Mouse (Mus musculus): Measurements from ENCODE around the gene Fam219b. TPM values are rescaled to one million over a fixed set of nuclear protein-coding genes. Genes with fewer than 3 reads are reported as not detected.
A peak's percentile ranks its signal among the peaks of the same experiment; 100 is the strongest.

The Fam219b gene
- total RNA-seq, 2 experiments from 2014 or later: 20.9 to 23.4 TPM

DNA sequence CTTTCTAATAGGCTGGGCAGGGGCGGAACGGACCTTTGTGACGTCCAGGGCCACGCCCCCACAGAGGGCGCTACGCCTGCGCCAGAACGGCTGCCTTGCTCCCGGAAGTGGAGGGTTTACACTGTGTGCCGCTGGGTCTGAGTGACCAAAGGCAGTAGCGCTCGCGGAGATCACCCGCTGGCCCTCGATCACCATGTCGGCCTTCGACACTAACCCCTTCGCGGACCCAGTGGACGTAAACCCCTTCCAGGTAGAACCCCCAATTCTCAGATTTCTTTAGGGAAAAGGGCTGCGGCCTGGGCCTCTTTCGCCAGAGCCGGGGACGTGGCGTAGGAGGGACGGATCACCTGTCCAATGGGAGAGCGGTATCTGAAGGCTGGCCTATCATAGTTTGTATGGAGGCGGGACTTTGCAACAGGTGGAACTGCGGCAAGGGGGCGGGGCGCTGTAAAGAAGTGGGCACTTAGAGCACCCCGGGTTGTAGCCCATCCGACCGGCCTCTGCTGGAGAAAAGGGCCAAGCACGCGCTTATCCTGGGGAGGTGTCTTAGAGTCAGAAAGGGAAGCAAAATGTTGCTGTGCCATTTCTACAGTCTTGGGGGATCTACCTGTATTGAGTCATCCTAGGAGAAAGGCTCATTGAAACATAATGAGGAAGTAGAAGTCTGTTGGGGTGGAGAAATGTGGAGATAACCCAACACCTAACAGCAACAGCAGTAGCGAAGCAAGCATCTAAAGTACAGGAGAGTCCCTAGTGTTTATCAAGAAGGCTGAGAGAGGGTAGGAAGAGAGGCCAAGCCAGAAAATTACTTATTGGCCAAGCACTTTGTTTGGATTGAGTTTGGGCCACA lies 23.8 kb downstream of the Fam219b start, which contains the start of gene Scamp2:
Gene Scamp2, plus strand, starts transcription at position 83 of the 850 bp plus-strand sequence.
- peak; percentile 94 to 97 for DNase-seq (ENCODE audit: low spot score in 2 of 2)

DNA sequence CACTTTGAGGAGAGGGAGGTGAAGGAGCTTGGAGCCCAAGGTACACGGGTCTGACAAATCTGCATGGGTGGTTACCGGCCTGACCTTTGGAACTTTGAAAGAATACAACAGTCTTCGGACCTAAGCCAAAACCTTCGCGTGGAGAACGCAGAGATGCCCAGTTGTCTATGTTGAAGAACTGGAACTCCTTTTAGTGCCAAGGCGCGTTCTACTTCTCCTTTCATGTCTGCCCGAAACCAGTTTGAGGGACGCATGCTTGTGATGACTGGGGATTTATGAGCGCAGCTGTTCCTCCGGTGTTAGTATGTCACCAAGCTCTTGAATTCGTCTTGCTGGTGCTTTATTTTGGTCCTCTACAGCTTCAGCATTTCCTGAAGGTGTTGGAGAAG lies 24.4 kb downstream of the Fam219b start:
- no peak for DNase-seq (ENCODE audit: low spot score in 2 of 2)

DNA sequence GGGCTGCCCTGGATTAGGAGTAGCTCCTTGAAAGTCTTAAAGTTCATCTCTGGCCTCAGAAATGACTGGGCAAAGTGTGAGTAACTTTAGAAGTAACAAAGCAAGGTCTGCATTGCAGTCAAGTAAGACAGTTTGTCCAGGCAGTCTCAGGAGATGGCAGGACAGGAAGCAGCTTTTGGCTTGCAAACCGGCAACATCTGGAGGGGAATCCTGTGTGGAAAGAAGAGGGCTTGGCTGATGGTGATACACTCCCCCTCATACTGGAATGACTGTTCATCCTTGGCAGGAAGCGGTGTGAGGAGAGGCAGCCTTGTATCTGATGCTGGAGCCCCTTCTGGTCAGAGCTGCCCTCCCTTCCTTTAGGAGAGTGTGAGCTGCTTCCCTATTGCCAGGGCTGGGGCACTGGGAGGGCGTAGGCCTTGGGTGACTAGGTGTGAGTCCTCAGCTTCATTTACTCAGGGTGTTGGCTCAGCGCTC lies 25.6 kb downstream of the Fam219b start:
- DNase-seq (ENCODE audit: low spot score in 2 of 2): no peak

DNA sequence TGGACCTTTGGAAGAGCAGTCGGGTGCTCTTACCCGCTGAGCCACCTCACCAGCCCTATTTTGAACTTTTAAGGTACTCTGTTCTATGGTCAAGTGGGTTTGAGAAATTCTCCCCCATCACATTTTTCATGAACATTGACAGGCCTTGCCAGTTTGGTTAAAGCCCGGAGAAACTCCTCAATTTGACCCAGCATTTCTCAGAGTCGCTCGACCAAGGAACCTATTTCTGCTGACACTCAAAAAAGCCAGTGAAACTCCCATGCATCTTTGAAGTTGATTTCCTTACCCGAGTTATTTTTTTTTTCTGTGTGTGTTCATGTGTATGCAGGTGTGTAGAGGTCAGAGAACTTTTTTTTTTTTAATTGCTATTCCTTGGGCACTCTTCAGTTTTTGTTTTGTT lies 27.3 kb downstream of the Fam219b start:
- no peak for DNase-seq (ENCODE audit: low spot score in 2 of 2)

- DNase-seq (ENCODE audit: low spot score in 2 of 2): peak; percentile 42 to 81
These were observed 28.5 kb downstream of the Fam219b start for GRCm38 (mm10) chr9:57565741-57566221.

- no peak for DNase-seq (ENCODE audit: low spot score in 2 of 2)
These were observed 29.5 kb downstream of the Fam219b start for GRCm38 (mm10) chr9:57566846-57567245.

DNA sequence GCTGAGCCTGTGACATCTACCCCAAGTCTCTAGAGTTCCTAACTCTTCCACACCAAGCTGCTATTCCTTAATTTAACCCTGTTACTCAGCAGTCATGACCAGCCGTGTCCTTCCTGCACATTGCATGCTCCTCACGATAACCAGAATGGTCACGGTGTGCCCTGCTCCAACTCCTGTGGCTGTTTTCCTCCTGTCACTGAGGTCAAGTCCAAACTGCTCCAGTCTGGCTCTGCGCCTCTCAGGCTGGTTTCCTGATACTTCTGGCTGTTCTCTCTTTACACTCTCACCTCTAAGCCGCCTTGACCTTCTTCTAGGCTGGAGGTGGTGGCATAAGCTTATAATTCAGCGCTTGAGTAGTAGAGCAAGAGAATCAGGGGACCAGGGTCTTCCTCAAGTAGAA lies 31.2 kb downstream of the Fam219b start:
- no peak for DNase-seq (ENCODE audit: low spot score in 2 of 2)

- no peak for DNase-seq (ENCODE audit: low spot score in 2 of 2)
These were observed 37.1 kb downstream of the Fam219b start for GRCm38 (mm10) chr9:57574397-57574796.

DNA sequence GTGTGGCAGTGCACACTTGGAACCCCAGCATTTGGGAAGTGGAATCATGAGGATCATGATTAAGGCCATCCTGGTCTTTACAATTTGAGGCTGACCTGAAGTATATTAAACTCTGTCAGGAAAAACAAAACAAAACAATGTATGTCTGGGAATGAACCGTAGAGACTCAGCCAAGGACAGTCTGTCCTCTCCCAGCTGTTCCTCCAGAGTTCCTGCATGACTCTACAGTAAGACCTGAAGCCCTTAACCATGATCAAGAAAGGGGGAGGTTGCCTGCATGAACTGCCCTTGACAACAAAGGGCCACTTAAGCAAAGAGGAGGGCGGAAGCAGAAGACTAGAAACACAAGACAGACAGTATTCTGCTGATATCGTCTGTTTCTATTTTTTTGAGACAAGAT lies 38.2 kb downstream of the Fam219b start:
- no peak for DNase-seq (ENCODE audit: low spot score in 2 of 2)

DNA sequence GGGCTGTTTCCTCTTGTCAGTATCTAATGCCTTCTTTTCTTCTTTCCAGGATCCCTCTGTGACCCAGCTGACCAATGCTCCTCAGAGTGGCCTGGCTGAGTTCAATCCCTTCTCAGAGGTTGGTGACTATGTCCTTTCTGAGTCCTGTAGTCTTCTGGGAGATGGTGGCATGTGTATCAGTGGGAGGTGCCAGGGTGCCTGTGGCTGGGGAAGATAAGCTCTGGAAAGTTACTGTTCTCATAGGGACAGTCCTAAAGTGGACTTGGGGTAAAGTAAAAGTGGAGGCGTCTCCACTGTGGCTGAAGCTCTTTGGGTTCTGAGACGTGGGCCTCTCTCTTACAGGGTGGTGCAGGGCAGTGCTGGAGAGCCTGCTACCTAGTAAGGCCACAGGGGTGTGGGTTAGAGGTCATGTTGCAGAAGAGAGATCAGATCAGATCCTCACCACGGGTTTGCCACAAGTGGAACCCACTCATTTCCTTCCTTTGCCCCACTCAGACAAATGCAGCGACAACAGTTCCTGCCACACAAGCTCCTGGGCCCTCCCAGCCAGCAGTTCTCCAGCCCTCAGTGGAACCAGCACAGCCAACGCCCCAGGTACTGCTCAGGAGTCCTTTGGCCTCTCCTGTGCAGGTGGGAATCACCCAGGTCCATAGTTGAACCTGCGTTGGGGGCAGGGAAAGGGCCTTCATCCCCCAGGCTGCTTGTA lies 40.0 kb downstream of the Fam219b start:
- no peak for DNase-seq (ENCODE audit: low spot score in 2 of 2)

DNA sequence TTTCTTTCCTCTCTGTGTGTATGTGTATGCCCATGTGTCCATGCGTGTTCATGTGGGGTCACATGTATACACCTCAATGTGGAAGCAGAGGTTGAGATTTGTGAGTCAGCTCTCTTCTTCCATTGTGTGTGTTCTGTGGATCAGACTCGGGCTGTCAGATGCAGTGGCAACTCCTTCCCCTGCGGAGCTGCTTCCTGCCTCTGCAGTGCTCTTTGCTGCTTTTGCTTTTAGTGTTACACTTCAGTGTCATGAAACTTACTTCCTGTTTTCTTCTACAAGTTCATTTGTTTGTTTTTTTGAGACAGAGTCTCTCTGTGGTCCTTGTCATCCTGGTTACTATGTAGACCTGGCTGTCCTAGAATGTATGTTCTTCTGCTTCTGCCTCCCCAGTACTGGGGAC lies 47.7 kb downstream of the Fam219b start:
- no peak for DNase-seq (ENCODE audit: low spot score in 2 of 2)

DNA sequence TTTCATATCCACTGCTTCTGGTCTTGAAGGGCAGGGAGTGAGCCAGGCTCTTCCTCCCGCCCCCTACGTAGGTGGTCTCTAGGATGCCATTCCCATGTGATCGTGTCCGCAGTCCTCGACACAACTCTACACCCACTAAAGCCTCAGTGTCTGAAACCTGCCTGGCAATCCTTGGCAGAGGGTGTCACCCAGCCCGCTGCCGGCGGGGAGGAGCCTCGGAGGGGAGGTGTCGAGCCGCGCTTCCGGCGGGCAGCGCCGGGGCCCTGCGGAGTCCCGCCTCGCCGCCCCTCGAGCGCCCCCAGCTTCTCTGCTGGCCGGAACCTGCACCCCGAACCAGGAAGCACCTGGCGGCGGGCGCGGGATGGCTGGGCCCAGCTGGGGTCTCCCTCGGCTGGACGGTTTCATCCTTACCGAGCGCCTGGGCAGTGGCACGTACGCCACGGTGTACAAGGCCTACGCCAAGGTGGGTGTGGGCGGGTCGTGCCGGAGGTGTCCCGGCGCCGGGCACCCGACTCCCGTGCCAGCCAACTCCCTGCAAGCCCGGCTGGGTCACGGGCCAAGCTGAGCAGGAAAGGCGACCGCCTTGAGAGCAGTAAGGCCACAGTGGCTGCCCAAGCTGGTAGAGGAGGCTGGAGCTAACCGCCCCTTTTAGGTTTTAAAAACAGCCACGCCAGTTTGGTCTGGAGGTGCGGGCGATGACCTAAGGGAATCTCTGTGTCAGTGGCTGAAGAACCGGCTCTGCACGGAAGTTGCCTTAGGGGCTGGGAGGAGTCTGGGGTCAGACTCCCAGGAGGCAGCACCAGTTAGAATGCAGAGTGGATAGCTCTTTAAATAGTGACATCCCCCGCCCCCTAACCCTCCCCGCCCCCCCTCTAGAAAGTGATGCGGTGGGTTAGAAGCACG lies 52.1 kb downstream of the Fam219b start, which contains the start of gene Ulk3:
Gene Ulk3, plus strand, starts transcription at position 229 of the 903 bp plus-strand sequence.
- peak; percentile 64 to 68 for DNase-seq (ENCODE audit: low spot score in 2 of 2)

GRCm38 (mm10) chr9:57590726-57591125 lies 53.4 kb downstream of the Fam219b start:
- peak in 1 of 2 experiments; percentile 37 for DNase-seq (ENCODE audit: low spot score in 2 of 2)

Other genes starting within 250 kb of the Fam219b start
- 10 to 100 TPM; 14.3 to 15.6 TPM for gene Ppcdc, start 97.4 kb upstream of the Fam219b start, total RNA-seq (2021)
- 100 to 1,000 TPM; 439 to 441 TPM for gene Scamp5, start 69.5 kb upstream of the Fam219b start, total RNA-seq (2021)
- gene Rpp25, start 33.5 kb upstream of the Fam219b start, total RNA-seq (2021): 10 to 100 TPM in 1 of 2 experiments, 1 to 10 TPM in 1; 8.0 to 12.2 TPM
- 100 to 1,000 TPM; 465 to 477 TPM for gene Cox5a, start 16.3 kb upstream of the Fam219b start, total RNA-seq (2021)
- 10 to 100 TPM; 71.3 to 78.8 TPM for gene Mpi, start 15.2 kb downstream of the Fam219b start, total RNA-seq (2021)
- gene Scamp2, start 23.4 kb downstream of the Fam219b start, total RNA-seq (2021): 10 to 100 TPM; 26.6 to 28.0 TPM
- gene Ulk3, start 51.9 kb downstream of the Fam219b start, total RNA-seq (2021): 10 to 100 TPM; 24.1 to 24.5 TPM
- 1 to 10 TPM; 2.4 to 3.2 TPM for gene Cplx3, start 68.8 kb downstream of the Fam219b start, total RNA-seq (2021)
- not detected for gene Lman1l, start 83.2 kb downstream of the Fam219b start, total RNA-seq (2021)
- 10 to 100 TPM; 41.6 to 49.5 TPM for gene Csk, start 116.1 kb downstream of the Fam219b start, total RNA-seq (2021)
- not detected for gene Cyp1a2, start 146.2 kb downstream of the Fam219b start, total RNA-seq (2021)
- under 1 TPM; 0.14 to 0.28 TPM for gene Cyp1a1, start 150.4 kb downstream of the Fam219b start, total RNA-seq (2021)
- gene Edc3, start 171.0 kb downstream of the Fam219b start, total RNA-seq (2021): 10 to 100 TPM; 12.8 to 14.2 TPM
- gene Clk3, start 228.3 kb downstream of the Fam219b start, total RNA-seq (2021): 10 to 100 TPM; 65.6 to 82.9 TPM

Data from layer of hippocampus, postnatal 14 days (tissue).